Mouse (Mus musculus) neural tube, embryonic 10.5 days (tissue): ENCODE results near the gene Mmgt2.

Experiments
- DNase-seq: peaks from one replicate; pipeline ENCODE4 v3.0.0-alpha.2; 2017; ENCODE audit warnings: low spot score; ENCODE audit errors: extremely low spot score

The Mmgt2 gene

DNA sequence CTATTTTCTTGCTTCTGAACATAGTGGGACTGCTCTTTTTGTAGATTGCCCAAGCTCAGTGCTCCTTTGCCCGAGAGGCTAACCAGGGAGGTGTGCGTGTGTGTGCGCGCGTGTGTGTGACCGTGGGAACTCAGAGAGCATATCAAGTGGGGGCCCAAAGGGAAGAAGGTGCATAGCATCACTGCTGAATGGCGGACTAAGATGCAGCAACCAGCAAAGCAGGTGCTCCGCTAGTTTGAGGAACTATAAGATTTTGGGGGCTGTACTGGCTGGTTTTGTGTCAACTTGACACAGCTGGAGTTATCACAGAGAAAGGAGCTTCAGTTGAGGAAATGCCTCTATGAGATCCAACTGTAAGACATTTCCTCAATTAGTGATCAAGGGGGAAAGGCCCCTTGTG is 27.4 kb upstream of the Mmgt2 start:
- DNase-seq, result no peak

DNA sequence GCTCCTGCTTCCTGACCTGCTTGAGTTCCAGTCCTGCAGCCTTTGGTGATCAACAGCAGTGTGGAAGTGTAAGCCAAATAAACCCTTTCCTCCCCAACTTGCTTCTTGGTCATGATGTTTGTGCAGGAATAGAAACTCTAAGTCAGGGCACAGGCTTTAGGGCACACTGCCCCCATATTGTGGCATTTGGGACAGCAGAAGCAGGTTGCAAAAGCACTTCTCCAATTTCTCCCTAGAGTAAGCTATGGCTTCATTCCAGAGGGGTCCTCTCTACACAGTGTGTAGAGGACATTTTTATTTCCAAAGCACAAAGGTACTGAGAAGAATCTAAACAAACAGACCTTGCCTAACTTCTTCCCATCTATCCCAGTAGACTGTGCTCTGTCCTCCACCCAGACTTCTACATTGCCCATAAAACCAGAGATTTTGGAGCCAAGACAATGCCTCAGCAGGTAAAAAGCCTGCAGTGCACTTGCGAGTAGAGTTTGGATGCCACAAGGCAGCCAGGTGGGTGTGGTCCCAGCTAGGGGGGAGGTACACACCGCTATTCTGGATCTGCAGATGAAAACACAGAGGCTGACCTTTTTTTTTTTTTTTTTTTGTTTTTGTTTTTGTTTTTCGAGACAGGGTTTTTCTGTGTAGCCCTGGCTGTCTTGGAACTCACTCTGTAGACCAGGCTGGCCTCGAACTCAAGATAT is 26.7 kb upstream of the Mmgt2 start:
- DNase-seq, result no peak

DNA sequence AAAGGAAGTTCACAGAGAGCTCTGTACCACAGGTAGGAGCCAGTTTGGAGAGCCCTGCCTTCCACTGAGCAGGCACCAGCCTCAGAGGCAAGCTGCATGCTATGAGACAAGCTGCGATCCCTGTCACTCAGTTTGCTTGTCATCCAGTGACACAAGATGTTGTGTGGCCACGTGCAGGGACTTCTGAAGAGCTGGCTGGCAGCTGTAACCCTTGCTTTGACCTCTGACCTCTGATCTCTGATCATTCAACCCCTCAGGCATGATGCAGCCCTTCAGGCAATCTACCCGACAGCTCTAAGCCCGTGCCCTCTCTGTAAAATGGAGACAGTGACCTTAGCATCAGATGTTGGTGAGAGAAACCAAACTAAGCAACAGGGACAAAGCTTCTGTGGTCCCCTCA is 25.6 kb upstream of the Mmgt2 start:
- DNase-seq, result no peak

DNA sequence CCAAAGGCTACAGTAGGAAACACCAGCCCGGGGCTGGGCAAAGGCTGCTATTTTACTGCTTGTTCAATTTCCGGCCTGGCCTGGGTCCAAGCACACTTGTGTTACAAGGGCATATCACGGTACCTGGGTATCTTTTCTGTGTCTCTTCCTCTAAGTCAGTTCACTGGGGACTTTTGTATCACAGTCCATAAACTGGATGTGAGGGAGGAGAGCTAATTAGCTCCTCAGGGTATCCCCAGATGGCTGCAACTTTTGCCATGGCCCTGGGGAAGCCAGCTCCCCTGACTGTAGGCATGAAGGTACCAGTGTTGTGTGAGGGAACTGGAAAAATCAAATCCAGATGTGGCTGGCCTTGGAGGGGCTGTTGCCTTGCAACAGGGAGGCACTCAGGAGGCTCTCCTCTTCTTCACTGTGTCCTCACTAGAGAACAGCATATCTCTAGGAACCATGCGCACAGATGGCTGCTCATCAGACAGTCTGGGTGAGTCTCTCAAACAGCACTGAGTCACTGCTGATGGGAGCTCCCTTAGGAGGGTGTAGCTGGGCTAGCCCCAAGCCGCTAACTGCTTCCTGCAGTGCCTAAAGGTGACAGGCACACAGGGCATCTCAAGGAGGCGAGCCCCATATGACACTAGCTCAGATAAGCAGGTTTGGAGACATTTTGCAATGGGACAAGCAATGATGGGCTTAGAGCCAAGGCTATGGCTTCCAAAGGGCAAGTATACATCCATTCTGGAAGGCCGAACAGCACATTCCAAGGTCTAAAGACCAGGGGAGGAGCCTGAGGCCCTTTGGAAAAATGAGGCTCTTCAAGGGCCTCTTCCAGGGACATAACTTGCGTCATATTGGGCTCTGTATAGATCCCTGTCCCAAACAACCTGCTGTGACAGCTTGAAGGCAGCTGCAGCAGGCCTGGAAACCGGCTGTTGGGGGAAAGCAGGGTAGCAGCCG is 23.8 kb upstream of the Mmgt2 start:
- DNase-seq, result no peak

DNA sequence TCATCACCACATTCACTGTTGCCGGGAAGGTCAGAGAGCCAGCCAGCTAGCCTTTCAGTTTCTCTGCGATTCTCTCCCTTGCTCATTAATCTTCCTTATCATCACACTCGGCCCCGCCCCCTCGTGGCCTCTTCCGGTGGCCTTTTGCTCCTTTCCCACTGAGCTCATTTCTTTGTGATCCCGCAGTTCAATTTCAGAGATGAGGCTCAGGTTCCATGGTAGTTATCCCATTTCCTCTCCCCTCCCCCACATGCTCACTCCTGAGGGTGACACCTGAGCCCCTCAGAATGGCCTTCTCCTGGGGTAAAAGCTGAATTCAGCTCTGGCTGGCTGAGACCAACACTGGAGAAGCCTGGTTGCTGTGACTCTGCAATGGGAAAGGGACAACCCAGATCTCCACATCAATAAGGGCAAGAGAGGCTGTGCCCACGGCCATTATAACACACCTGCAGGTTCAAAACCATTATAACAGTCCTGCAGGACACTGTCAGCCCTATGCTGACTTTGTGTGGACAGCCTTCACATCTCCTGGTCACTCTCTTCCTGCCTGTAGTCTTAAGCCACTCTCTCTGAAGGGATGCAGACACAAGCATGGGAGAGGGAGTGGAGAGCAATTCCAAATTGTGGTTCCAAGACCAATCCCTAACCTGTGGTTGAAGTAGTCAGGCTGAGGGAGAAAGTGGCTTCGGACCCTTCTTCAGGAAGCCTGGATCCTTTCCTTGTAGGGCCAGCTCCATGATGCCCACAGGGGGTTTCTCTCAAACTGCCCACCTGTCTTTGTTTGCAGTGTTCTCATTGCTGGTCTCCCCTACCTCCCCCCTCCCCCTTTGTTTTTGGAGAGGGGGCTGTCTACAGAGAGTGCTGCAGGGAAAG is 18.9 kb upstream of the Mmgt2 start:
- DNase-seq, result peak; percentile 81

DNA sequence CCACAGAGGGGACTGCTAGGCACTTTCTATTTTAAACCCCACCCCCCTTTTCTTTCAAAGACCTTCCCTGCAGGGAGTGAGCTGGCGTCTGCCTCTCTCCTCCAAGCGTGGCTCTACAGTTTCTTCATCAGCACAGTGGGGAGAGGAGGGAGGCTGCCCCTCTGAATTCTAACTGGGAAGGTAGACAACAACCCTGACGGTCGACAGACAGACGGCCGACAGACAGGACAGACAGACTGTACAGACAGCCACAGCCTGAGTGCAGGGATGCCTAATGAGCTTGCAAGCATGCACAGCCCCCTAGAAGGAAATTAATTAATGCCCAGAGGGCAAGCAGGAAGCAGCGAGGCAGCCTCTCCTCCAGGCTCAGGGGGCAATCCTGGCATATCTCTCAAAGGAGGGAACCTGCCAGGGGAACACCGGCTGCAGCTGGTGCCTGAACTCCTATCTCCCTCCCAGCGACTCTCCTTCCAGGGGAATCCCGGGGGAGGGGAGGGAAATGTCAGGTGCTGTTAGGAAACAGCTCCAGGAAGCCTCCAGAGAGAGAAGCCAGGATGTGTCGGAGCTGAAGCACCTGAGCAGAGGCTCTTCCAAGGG is 18.1 kb upstream of the Mmgt2 start:
- no peak for DNase-seq

DNA sequence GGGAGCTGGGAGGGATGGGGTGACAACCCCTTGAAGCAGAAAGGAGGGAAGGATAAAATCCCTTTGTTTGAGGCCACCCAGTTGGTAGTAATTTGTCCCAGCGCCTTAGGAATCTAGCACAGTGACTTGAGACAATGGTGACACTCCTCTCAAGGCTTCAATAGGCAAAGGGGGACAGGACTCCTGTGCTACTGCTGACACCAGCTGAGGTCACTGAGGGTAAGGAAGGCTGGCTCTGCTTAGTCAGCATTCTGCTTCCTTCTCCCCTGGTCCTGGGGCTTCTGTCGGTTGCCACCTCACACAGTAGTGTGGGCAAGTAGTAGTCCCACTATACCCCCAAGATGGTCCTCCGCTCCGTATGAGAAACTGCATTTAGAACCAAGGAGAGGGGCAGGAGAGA is 17.3 kb upstream of the Mmgt2 start:
- no peak for DNase-seq

DNA sequence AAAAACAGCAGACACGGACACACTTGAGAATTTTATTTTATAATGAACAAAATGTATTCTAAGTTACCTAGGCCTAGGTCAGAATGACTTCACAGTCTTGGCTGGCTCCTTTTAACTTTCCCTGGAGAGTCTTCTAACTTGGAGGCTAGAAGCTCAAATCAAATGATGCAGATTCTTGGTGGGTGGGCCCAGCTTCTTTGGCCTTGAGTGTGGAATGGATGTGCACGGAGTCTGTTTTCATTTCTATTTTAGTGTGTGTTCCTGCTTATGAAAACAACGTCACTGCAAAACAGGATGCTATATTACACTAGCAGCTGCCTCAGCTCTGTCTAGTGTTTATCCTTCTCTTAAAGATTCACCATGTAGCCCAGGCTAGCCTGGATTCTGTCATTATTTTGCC is 13.1 kb upstream of the Mmgt2 start:
- DNase-seq, result no peak

DNA sequence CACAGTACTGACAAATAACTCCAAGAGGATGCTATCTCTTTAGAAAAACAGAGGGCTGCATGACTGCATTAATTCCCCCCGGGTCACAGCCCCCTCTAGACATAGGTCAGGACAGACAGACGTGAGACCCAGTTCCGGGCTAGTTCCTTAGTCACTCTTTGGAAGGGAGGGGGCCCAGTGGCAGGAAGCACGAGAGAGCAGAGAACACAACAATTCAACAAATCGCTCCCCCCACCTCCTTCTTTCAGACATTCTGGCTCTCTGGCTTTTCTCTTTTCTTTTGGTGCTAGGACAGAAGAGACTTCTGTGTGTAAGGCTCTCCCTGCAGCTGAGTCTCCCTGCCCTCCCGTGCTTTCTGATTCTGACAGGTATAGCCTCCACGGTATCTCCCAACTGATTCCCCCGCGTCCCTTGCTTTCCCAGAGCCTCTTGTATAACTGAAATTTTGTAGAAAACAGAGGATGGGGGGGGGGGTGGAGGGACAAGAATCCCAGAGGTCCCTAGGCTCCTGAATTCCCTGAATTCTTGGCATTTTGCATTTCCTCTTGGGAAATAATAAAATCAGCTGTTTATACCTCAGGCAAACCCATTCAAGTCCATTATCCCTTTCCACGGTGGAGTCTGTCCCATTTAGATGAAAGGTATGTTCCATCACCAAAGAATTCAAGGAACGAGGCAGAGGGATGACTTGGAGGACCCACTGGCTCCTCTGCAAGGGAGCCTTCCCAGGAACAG is 12.2 kb upstream of the Mmgt2 start:
- no peak for DNase-seq

DNA sequence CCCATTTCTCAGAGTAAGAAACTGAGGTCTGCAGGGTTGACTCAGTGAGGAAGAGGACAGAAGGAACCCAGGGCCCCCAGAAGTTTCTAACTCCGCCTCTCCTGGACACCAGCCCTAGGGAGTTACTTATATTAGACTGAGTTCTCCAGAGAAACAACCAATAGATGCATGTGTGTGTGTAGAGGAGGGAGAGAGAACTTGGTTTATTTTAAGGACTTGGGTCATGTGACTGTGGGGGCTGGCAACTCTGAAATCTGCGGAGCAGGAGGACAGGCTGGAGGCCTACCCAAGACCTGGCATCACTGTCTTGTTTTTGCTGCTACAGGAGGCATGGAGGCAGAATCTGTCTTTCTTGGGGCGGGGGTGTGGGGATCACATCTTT is 11.6 kb upstream of the Mmgt2 start:
- no peak for DNase-seq

DNA sequence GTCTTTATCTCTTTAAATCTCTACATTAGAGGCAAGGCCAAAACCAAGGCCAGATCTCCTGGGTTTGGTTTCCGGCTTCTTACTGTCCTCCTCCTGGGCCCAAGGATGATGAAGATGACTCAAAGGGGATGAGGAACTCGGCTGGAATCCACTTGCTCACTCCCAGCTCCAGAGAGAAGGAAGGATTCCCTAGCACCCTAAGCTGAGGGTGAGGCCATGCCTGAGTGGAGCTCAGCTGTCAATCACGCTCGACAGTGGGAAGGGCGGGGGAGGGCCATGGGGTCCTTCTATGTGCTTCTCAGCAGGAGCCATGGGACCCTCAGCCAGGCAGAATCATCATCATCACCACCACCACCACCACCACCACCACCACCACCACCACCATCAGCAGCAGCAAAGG is 11.1 kb upstream of the Mmgt2 start:
- no peak for DNase-seq

DNA sequence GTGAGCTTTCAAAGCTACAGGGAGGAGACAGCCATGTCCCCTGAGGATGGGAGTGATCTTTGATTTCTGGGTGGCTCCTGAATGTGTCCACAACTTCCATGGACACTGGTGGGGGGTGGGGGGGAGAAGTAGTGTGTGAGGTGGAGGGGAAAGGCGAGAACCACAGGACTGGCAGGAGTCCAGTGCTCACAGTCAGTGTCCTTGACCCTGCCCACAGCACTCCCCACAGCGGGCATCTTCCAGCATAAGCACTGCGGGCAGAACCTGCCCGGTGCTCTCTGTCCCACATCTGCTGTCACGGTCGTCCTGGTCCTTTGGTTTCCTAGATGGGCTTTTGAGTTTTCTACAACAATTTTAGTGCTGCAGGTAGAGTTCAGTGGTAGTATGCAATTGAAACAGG is 10.7 kb upstream of the Mmgt2 start:
- DNase-seq, result no peak

DNA sequence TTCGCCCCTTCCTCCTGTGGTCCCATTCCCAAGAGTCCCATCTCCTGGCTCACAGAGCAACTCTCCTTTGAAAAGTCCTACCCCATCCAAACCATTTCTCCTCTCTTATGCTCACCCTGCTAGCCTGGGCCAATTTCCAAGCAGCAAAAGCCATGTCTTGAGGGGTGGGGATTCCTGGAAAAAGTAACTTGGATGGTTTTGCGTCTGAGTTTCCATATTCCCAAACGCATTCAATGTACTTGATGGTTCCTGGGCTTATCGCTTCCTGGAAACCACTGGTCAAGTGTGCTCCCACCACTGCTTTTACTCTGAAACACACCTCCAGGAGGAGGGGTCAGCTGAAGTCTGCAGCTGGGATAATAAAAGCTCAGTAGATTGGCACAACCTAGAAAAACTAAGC is 10.1 kb upstream of the Mmgt2 start:
- DNase-seq, result no peak

DNA sequence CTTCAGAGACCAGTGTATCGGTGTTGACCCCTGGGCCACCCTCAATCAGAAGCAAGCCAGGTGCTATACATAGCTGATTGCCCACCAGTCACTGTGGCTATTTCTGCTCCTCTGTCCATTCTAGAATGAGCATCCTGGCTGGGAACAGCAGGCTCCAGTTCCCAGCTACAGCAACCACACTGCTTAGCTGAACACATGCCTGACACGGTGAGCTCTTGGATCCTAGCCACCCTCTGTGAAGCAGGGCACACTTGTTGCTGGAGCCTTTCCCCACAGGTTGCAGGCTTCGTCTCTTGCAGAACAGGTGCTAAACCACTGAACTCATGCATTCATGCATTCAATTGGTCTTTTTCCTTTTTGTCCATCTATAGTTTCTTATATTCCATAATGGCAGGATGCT is 8.1 kb upstream of the Mmgt2 start:
- no peak for DNase-seq

DNA sequence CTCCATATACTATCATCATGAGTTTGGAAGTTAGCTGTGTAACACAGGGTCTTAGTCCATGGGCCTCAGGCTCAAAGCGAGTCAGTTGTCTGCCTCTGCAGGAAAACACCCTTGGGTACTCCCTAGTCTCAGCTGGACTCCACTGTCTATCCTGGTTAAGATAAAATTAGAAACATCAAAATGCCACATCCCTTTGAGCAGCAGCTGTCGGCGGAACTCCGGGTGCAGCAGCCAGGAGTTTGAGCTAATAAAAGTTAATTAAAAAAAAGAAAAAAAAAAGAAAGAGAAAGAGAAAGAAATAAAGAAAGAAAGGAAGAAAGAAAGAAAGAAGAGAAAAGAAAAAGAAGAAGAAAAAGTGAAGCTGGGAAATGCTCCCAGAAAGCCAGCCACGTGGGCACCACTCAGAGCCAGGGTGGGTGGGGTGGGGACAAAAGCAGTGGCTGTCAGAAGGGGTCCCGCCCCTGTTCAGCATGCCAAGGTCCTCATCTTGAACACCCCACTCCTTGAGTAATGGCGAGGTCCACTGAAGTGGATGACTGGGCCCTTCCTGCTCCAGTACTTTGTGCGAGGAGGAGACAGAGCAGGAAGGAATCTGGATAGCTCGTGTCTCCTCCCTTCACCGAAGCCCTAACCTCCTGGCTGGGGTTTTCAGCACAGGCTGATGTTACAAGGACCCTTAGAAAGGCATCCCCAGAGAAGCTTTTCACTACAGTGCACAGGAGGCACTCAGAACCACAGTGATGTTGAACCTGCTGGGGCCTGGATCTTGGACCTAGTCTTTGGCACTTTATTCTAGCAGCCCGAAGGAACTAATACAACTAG is 6.2 kb upstream of the Mmgt2 start:
- no peak for DNase-seq

DNA sequence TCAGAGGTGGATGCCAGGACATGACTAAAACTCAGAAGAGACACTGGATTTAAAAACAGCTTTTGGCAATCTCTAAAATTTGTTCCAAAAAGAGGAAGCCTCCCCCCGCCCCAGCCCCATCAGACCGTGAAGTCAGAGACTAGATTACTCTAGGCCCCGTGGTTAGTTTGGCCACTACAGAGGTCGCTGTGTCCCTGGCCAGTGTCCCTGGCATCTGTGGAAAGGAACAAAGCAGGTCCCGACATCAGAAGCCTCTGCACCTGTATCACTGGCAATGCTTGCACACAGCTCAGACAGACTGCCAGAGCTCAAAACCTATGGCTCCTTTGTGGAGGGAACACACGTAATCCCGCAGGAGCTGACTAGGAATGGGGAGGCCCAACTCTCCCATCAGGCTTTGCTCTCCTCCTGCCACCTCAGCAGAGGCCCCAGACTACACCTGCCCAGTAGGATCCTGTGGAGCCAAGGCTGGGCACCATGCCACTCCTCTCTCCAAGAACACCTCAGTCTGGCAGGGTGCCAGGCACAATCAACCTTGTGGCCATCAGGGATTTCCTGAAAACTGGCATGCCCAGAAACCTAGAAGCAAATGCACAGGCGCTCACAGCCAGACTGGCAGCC is 5.3 kb upstream of the Mmgt2 start:
- no peak for DNase-seq

DNA sequence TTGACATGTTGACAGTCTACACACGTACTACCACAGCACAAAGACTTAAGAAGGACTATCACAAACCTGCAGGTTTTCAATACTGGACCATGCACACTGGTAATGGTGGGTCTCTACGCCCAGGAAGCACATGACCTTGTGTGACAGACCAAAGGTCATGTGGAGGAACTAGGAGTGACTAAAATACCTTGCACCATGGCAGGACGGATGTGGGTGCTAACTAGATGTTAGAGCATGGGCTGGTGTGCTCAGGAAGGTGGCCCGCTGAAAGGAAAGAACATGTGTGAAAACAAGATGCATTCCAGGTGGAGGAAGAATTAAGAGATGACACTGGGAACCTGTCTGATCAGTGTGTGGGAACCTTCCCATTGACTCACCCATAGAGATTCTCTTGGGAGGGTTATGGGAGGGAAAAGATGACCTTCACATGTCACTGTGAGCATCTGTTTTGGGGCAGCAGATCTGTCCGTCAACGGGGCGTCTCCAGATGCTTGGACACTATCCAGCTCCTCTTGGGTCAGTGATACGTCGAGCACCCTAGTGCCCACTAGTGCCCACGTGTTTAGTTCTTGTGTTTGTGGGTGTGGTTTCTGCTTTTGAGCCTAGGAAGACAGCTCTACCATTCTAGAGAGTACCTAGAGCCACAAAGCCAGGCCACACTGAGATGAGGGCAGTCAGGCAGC is 4.6 kb upstream of the Mmgt2 start:
- DNase-seq, result no peak

DNA sequence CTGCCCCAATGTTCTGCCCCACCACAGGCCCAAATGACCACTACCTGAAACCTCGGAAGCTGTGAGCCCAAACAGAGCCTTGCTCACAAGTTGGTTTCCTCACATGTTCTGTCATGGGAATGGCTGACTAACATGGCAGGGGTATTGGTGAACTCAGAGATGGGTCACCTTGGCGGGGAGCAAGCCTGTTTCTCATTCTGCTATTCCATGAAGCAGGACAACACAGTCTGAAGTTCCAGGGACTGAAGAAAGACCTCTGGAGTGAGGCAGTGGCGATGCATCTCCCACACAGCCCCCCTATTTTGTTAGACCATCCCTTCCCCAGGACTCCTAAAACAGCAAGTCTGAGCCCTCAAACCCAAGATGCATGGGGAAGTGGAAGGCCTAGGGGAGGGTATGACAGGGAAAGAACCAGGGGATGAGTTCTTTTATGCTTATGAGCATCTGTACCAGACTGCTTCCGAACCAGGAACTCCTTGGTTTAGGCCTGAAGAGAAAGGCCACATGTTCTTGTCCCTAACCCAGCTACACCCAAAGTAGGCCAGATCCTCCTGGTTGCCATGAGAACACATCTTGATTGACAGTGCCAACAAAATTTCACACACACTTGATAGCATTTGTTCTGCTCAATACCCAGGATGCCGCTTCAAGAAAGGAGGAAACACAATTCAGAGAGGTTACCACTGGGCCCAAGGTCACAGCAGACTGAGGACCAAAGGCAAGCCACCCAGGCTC is 3.7 kb upstream of the Mmgt2 start:
- DNase-seq, result no peak
